Mouse (Mus musculus): ENCODE results near the gene Olfr223. TPM values are rescaled to one million over a fixed set of nuclear protein-coding genes. Genes with fewer than 3 reads are reported as not detected.
"Not testable (repeated sequence)": the region's sequence is repeated elsewhere in the genome, so short reads cannot be mapped to it uniquely, and the experiment has no call there.

Olfr223 gene
- polyA plus RNA-seq, 1 experiment from 2014 or later = not detected

- Histone ChIP-seq H3K36me3 (no peaks in the 10 kb centered on the region), H3K4me3 (no peak overlapping the region), H3K27ac (no peak overlapping the region), H3K27me3 (ENCODE audit: low read depth, poor library complexity, severe bottlenecking) (no peaks in the 10 kb centered on the region), H3K9me3 (replicated peaks) (no peaks in the 10 kb centered on the region), H3K4me1 (no peaks in the 10 kb centered on the region)
- WGBS = 87% methylated on average over 7 of the region's 7 CpGs
- DNase-seq (ENCODE audit: low spot score) = no peak
Measured at GRCm38 (mm10) chr11:59626192-59626591, 33.1 kb upstream of the Olfr223 start.

GRCm38 (mm10) chr11:59624017-59624630 lies 31.0 kb upstream of the Olfr223 start:
- no peaks in the 10 kb centered on the region for H3K4me1 ChIP-seq
- peak; percentile 47 for DNase-seq (ENCODE audit: low spot score)
- no peaks in the 10 kb centered on the region for H3K36me3 ChIP-seq
- no peaks in the 10 kb centered on the region for H3K9me3 ChIP-seq (replicated peaks)
- WGBS = 45% methylated on average over 6 of the region's 6 CpGs
- H3K27ac ChIP-seq = no peak overlapping the region
- no peaks in the 10 kb centered on the region for H3K27me3 ChIP-seq (ENCODE audit: low read depth, poor library complexity, severe bottlenecking)
- no peak overlapping the region for H3K4me3 ChIP-seq

GRCm38 (mm10) chr11:59622214-59622613 lies 29.1 kb upstream of the Olfr223 start:
- no peak for DNase-seq (ENCODE audit: low spot score)
- H3K36me3 ChIP-seq = no peaks in the 10 kb centered on the region
- H3K27me3 ChIP-seq (ENCODE audit: low read depth, poor library complexity, severe bottlenecking) = no peaks in the 10 kb centered on the region
- H3K27ac ChIP-seq = no peak overlapping the region
- H3K9me3 ChIP-seq (replicated peaks) = no peaks in the 10 kb centered on the region
- no peak overlapping the region for H3K4me3 ChIP-seq
- WGBS = 77% methylated on average over 3 of the region's 3 CpGs
- no peaks in the 10 kb centered on the region for H3K4me1 ChIP-seq

GRCm38 (mm10) chr11:59616986-59617385 lies 23.9 kb upstream of the Olfr223 start:
- H3K36me3 ChIP-seq; H3K4me1 ChIP-seq; DNase-seq (ENCODE audit: low spot score); H3K27ac ChIP-seq; H3K27me3 ChIP-seq (ENCODE audit: low read depth, poor library complexity, severe bottlenecking); H3K9me3 ChIP-seq (replicated peaks); H3K4me3 ChIP-seq: not testable (repeated sequence)
- 97% methylated on average over 2 of the region's 2 CpGs for WGBS

GRCm38 (mm10) chr11:59614120-59614519 lies 21.0 kb upstream of the Olfr223 start:
- no peak overlapping the region for H3K4me3 ChIP-seq
- H3K27ac ChIP-seq = no peak overlapping the region
- DNase-seq (ENCODE audit: low spot score) = no peak
- H3K36me3 ChIP-seq = no peaks in the 10 kb centered on the region
- no peaks in the 10 kb centered on the region for H3K9me3 ChIP-seq (replicated peaks)
- WGBS = 62% methylated on average over 4 of the region's 4 CpGs
- H3K4me1 ChIP-seq = no peaks in the 10 kb centered on the region
- no peaks in the 10 kb centered on the region for H3K27me3 ChIP-seq (ENCODE audit: low read depth, poor library complexity, severe bottlenecking)

GRCm38 (mm10) chr11:59611646-59612045 lies 18.6 kb upstream of the Olfr223 start:
- Histone ChIP-seq H3K4me1 (no peaks in the 10 kb centered on the region), H3K9me3 (replicated peaks) (no peaks in the 10 kb centered on the region), H3K27ac (no peak overlapping the region), H3K4me3 (no peak overlapping the region), H3K36me3 (no peaks in the 10 kb centered on the region), H3K27me3 (ENCODE audit: low read depth, poor library complexity, severe bottlenecking) (no peaks in the 10 kb centered on the region)
- no peak for DNase-seq (ENCODE audit: low spot score)
- WGBS = 87% methylated on average over 5 of the region's 5 CpGs

GRCm38 (mm10) chr11:59602287-59602686 lies 9.2 kb upstream of the Olfr223 start:
- WGBS = 70% methylated on average over 1 of the region's 1 CpGs
- Histone ChIP-seq H3K27me3 (ENCODE audit: low read depth, poor library complexity, severe bottlenecking) (no peaks in the 10 kb centered on the region), H3K4me1 (no peaks in the 10 kb centered on the region), H3K27ac (no peak overlapping the region), H3K4me3 (no peak overlapping the region), H3K36me3 (no peaks in the 10 kb centered on the region), H3K9me3 (replicated peaks) (no peaks in the 10 kb centered on the region)
- no peak for DNase-seq (ENCODE audit: low spot score)

- Histone ChIP-seq H3K9me3 (replicated peaks) (no peaks in the 10 kb centered on the region), H3K4me1 (no peaks in the 10 kb centered on the region; the same call in 1 of the 2 replicates), H3K4me3 (no peak overlapping the region), H3K36me3 (no peaks in the 10 kb centered on the region), H3K27me3 (ENCODE audit: low read depth, poor library complexity, severe bottlenecking) (no peaks in the 10 kb centered on the region), H3K27ac (no peak overlapping the region)
- WGBS = 91% methylated on average over 3 of the region's 3 CpGs
- no peak for DNase-seq (ENCODE audit: low spot score)
Measured at GRCm38 (mm10) chr11:59600872-59601271, 7.8 kb upstream of the Olfr223 start.

- no peaks in the 10 kb centered on the region for H3K9me3 ChIP-seq (replicated peaks)
- H3K4me1 ChIP-seq = no peaks in the 10 kb centered on the region; the same call in 1 of the 2 replicates
- no peaks in the 10 kb centered on the region for H3K27me3 ChIP-seq (ENCODE audit: low read depth, poor library complexity, severe bottlenecking)
- H3K27ac ChIP-seq = no peak overlapping the region
- H3K36me3 ChIP-seq = no peaks in the 10 kb centered on the region
- H3K4me3 ChIP-seq = no peak overlapping the region
- DNase-seq (ENCODE audit: low spot score) = no peak
- 66% methylated on average over 7 of the region's 7 CpGs for WGBS
Measured at GRCm38 (mm10) chr11:59599211-59599610, 6.1 kb upstream of the Olfr223 start.

GRCm38 (mm10) chr11:59596950-59597349 lies 3.9 kb upstream of the Olfr223 start:
- DNase-seq (ENCODE audit: low spot score) = no peak
- H3K27me3 ChIP-seq (ENCODE audit: low read depth, poor library complexity, severe bottlenecking) = no peaks in the 10 kb centered on the region
- WGBS = 88% methylated on average over 8 of the region's 8 CpGs
- no peak overlapping the region for H3K4me3 ChIP-seq
- no peaks in the 10 kb centered on the region for H3K9me3 ChIP-seq (replicated peaks)
- H3K27ac ChIP-seq = no peak overlapping the region
- no peaks in the 10 kb centered on the region for H3K36me3 ChIP-seq
- no peaks in the 10 kb centered on the region; the same call in 1 of the 2 replicates for H3K4me1 ChIP-seq

GRCm38 (mm10) chr11:59596091-59596490 lies 3.0 kb upstream of the Olfr223 start:
- no peaks in the 10 kb centered on the region for H3K9me3 ChIP-seq (replicated peaks)
- H3K4me3 ChIP-seq = no peak overlapping the region
- no peak for DNase-seq (ENCODE audit: low spot score)
- no peak overlapping the region for H3K27ac ChIP-seq
- WGBS = 48% methylated on average over 4 of the region's 4 CpGs
- no peaks in the 10 kb centered on the region for H3K27me3 ChIP-seq (ENCODE audit: low read depth, poor library complexity, severe bottlenecking)
- H3K36me3 ChIP-seq = no peaks in the 10 kb centered on the region
- no peaks in the 10 kb centered on the region; the same call in 1 of the 2 replicates for H3K4me1 ChIP-seq

- Histone ChIP-seq H3K27me3 (ENCODE audit: low read depth, poor library complexity, severe bottlenecking) (no peaks in the 10 kb centered on the region), H3K4me1 (no peaks in the 10 kb centered on the region), H3K36me3 (no peaks in the 10 kb centered on the region), H3K27ac (no peak overlapping the region), H3K4me3 (no peak overlapping the region), H3K9me3 (replicated peaks) (no peaks in the 10 kb centered on the region)
- 91% methylated on average over 8 of the region's 8 CpGs for WGBS
- no peak for DNase-seq (ENCODE audit: low spot score)
Measured at GRCm38 (mm10) chr11:59589496-59589895, 3.6 kb downstream of the Olfr223 start.

GRCm38 (mm10) chr11:59584539-59584938 lies 8.6 kb downstream of the Olfr223 start:
- H3K4me1 ChIP-seq = no peaks in the 10 kb centered on the region
- WGBS = 33% methylated on average over 6 of the region's 6 CpGs
- no peaks in the 10 kb centered on the region for H3K27me3 ChIP-seq (ENCODE audit: low read depth, poor library complexity, severe bottlenecking)
- no peaks in the 10 kb centered on the region for H3K36me3 ChIP-seq
- no peak overlapping the region for H3K4me3 ChIP-seq
- H3K27ac ChIP-seq = no peak overlapping the region
- DNase-seq (ENCODE audit: low spot score) = peak; percentile 73
- no peaks in the 10 kb centered on the region for H3K9me3 ChIP-seq (replicated peaks)

GRCm38 (mm10) chr11:59576135-59576534 lies 17.0 kb downstream of the Olfr223 start, which contains the start of gene Olfr222:
Gene Olfr222 (minus strand): TSS chr11:59576235.
- not testable (repeated sequence) for H3K27ac ChIP-seq; H3K4me1 ChIP-seq; H3K9me3 ChIP-seq (replicated peaks); H3K4me3 ChIP-seq; H3K36me3 ChIP-seq; DNase-seq (ENCODE audit: low spot score)
- H3K27me3 ChIP-seq (ENCODE audit: low read depth, poor library complexity, severe bottlenecking) = peaks cover 13% of the 10 kb centered on the region

Data from limb, embryonic 10.5 days (tissue).